Mouse (Mus musculus) heart, postnatal 0 days (tissue): ENCODE measurements around the gene Selenoo.

Experiments used
- CTCF ChIP-seq: IDR thresholded peaks from 2 replicates; pipeline ENCODE4 v1.5.1; 2016; ENCODE audit warnings: antibody characterized with exemption, control low read depth, low read depth
- EP300 ChIP-seq: IDR thresholded peaks from 2 replicates; pipeline ENCODE4 v1.6.1; 2016; ENCODE audit warnings: antibody characterized with exemption, low read depth

DNA sequence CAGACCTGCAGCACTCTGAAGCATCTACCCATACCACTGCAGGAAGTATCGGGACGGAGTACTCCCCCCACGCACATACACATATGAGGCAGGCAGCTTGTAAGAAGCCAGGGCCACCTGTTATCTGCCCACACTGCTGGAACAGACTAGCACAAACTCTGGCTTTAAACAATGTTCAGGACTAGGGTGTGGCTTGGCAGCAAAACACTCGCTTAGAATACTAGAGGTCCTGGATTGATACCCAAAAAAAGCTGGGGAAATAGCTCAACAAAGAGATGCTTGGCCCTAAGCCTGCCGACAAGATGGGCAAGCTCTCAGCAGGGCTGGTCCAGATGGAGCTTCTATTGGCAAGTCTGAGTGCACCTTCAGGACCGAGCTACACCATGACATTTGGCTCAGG, 25.3 kb upstream of the Selenoo start:
- no peak for TF ChIP-seq CTCF
- TF ChIP-seq EP300: no peak
